Mouse (Mus musculus) liver, embryonic 13.5 days (tissue): ENCODE measurements around the gene Agpat1. TPM values are rescaled to one million over a fixed set of nuclear protein-coding genes. Genes with fewer than 3 reads are reported as not detected.

ENCODE experiments used
- ATAC-seq: fragments of 200-750 bp; cut with Nextera tagmentation; 2 replicates; pipeline ENCODE4 v1.8.0; 2017; ENCODE audit warnings: low read depth, mild to moderate bottlenecking, moderate number of reproducible peaks, moderate library complexity
- DNase-seq: peaks from one replicate; pipeline ENCODE4 v3.0.0; 2022
- H3K27ac ChIP-seq: fragments of 300-500 bp; sonication (generic); 2 replicates; pipeline ENCODE4 v1.5.1; 2015; ENCODE audit warnings: moderate library complexity, mild to moderate bottlenecking, inconsistent platforms
- H3K27me3 ChIP-seq: fragments of 300-500 bp; sonication (generic); 2 replicates; pipeline ENCODE4 v1.6.1; 2015; ENCODE audit warnings: mild to moderate bottlenecking, inconsistent platforms
- H3K36me3 ChIP-seq: fragments of 300-500 bp; sonication (generic); 2 replicates; pipeline ENCODE4 v1.6.1; 2015; ENCODE audit warnings: mild to moderate bottlenecking, inconsistent platforms
- H3K4me1 ChIP-seq: fragments of 300-500 bp; sonication (generic); replicated peaks from 2 replicates; pipeline ENCODE4 v1.6.1; 2015; ENCODE audit warnings: inconsistent platforms
- H3K4me2 ChIP-seq: fragments of 300-500 bp; sonication (generic); 2 replicates; pipeline ENCODE4 v1.6.1; 2015; ENCODE audit warnings: inconsistent platforms, mild to moderate bottlenecking, moderate library complexity
- H3K4me3 ChIP-seq: fragments of 300-500 bp; sonication (generic); replicated peaks from 2 replicates; pipeline ENCODE4 v1.5.1; 2015; ENCODE audit warnings: mild to moderate bottlenecking, inconsistent platforms
- H3K9ac ChIP-seq: fragments of 300-500 bp; sonication (generic); 2 replicates; pipeline ENCODE4 v1.6.1; 2015; ENCODE audit warnings: mild to moderate bottlenecking, inconsistent platforms
- H3K9me3 ChIP-seq: fragments of 300-500 bp; sonication (generic); replicated peaks from 2 replicates; pipeline ENCODE4 v1.6.1; 2016; ENCODE audit warnings: inconsistent platforms
- whole genome bisulfite sequencing: fragments of 180-500 bp; shearing (Covaris S2); methylation state at CpG from one replicate; pipeline ENCODE4 v1.1.7; 2015; ENCODE audit not compliant: insufficient replicate concordance; 5-methylcytosine and 5-hydroxymethylcytosine counted together
- polyA plus RNA-seq: library from polyadenylated mRNA; unstranded; fragments of >200 nt; fragmentation: Nextera tagmentation; extraction: Ambion mirVana; gene quantifications from 2 replicates; pipeline ENCODE4 v1.2.1, GENCODE M21; 2015

Agpat1 gene
- polyA plus RNA-seq, 1 experiment from 2014 or later, result 24.9 TPM

- peak overlapping the region; percentile 89 for H3K9ac ChIP-seq
- no peaks in the 10 kb centered on the region for H3K27me3 ChIP-seq
- 5% methylated on average over 26 of the region's 32 CpGs for WGBS
- peak overlapping the region; percentile 99 for H3K4me2 ChIP-seq
- H3K4me1 ChIP-seq, result peaks cover 89% of the 10 kb centered on the region
- H3K4me3 ChIP-seq, result peak overlapping the region; percentile 85
- H3K9me3 ChIP-seq, result no peaks in the 10 kb centered on the region
- H3K27ac ChIP-seq, result peak overlapping the region; percentile 92
- H3K36me3 ChIP-seq, result peaks cover 23% of the 10 kb centered on the region
- DNase-seq, result no peak
- no peak for ATAC-seq
Observed at GRCm38 (mm10) chr17:34592581-34593549, 11.2 kb upstream of the Agpat1 start.

- DNase-seq (no peak), ATAC-seq (no peak)
- Histone ChIP-seq H3K9me3 (no peaks in the 10 kb centered on the region), H3K36me3 (peaks cover 23% of the 10 kb centered on the region), H3K4me1 (peaks cover 87% of the 10 kb centered on the region), H3K4me3 (peak overlapping the region; percentile 85), H3K9ac (peak overlapping the region; percentile 89), H3K27ac (peak overlapping the region; percentile 92; the same call in 1 of the 2 replicates), H3K4me2 (peak overlapping the region; percentile 99), H3K27me3 (no peaks in the 10 kb centered on the region)
- WGBS, result 62% methylated on average over 34 of the region's 34 CpGs
Observed at GRCm38 (mm10) chr17:34593752-34594525, 10.1 kb upstream of the Agpat1 start.

GRCm38 (mm10) chr17:34596098-34596497 lies 8.0 kb upstream of the Agpat1 start:
- Histone ChIP-seq H3K36me3 (peaks cover 37% of the 10 kb centered on the region), H3K4me2 (no peak overlapping the region), H3K4me3 (no peak overlapping the region), H3K27ac (no peak overlapping the region), H3K4me1 (peaks cover 78% of the 10 kb centered on the region), H3K27me3 (no peaks in the 10 kb centered on the region), H3K9me3 (no peaks in the 10 kb centered on the region), H3K9ac (no peak overlapping the region)
- no peak for ATAC-seq
- 76% methylated on average over 8 of the region's 8 CpGs for WGBS
- no peak for DNase-seq

- WGBS, result 22% methylated on average over 6 of the region's 6 CpGs
- no peaks in the 10 kb centered on the region for H3K9me3 ChIP-seq
- peak within 1 kb of the TSS; percentile 19; the same call in 1 of the 2 replicates for H3K9ac ChIP-seq
- peaks cover 47% of the 10 kb centered on the region for H3K36me3 ChIP-seq
- peaks cover 77% of the 10 kb centered on the region for H3K4me1 ChIP-seq
- ATAC-seq (no peak), DNase-seq (no peak)
- H3K4me3 ChIP-seq, result no peak within 1 kb of the TSS
- no peak within 1 kb of the TSS for H3K27ac ChIP-seq
- H3K27me3 ChIP-seq, result no peaks in the 10 kb centered on the region
- H3K4me2 ChIP-seq, result no peak within 1 kb of the TSS
Observed at GRCm38 (mm10) chr17:34597566-34598095, 6.4 kb upstream of the Agpat1 start, which contains the start of gene Ager. TSS of gene Ager (plus strand) at chr17:34597862.

GRCm38 (mm10) chr17:34599891-34600290 lies 4.2 kb upstream of the Agpat1 start:
- Histone ChIP-seq H3K9ac (no peak overlapping the region), H3K27me3 (no peaks in the 10 kb centered on the region), H3K9me3 (no peaks in the 10 kb centered on the region), H3K27ac (no peak overlapping the region), H3K4me3 (no peak overlapping the region), H3K4me1 (peaks cover 64% of the 10 kb centered on the region), H3K4me2 (no peak overlapping the region), H3K36me3 (peaks cover 37% of the 10 kb centered on the region)
- WGBS, result 73% methylated on average over 9 of the region's 9 CpGs
- ATAC-seq (no peak), DNase-seq (no peak)

GRCm38 (mm10) chr17:34601796-34602195 lies 2.3 kb upstream of the Agpat1 start:
- Histone ChIP-seq H3K9ac (0 out of 2 replicates have a peak overlapping the region, but pooled peaks have one; percentile 86), H3K4me1 (peaks cover 65% of the 10 kb centered on the region), H3K27me3 (no peaks in the 10 kb centered on the region), H3K4me3 (peak overlapping the region; percentile 95; the same call in 1 of the 2 replicates), H3K36me3 (peaks cover 24% of the 10 kb centered on the region), H3K27ac (no peak overlapping the region), H3K4me2 (peak overlapping the region; percentile 84), H3K9me3 (no peaks in the 10 kb centered on the region)
- DNase-seq (no peak), ATAC-seq (no peak)
- 78% methylated on average over 12 of the region's 12 CpGs for WGBS

GRCm38 (mm10) chr17:34603375-34604060 lies 544 bp upstream of the Agpat1 start, which contains the start of gene Rnf5:
TSS of gene Rnf5 (minus strand) at chr17:34603690.
- Histone ChIP-seq H3K9ac (peak within 1 kb of the TSS; percentile 97), H3K4me3 (peak within 1 kb of the TSS; percentile 95), H3K27ac (peak within 1 kb of the TSS; percentile 89), H3K4me1 (peaks cover 66% of the 10 kb centered on the region), H3K9me3 (no peaks in the 10 kb centered on the region), H3K4me2 (peak within 1 kb of the TSS; percentile 93), H3K27me3 (no peaks in the 10 kb centered on the region), H3K36me3 (peaks cover 32% of the 10 kb centered on the region)
- ATAC-seq (peak; percentile 89), DNase-seq (peak; percentile 98)
- WGBS, result under 1% methylated on average over 30 of the region's 30 CpGs

GRCm38 (mm10) chr17:34604511-34605237 lies 612 bp downstream of the Agpat1 start:
- peaks cover 32% of the 10 kb centered on the region for H3K36me3 ChIP-seq
- no peaks in the 10 kb centered on the region for H3K9me3 ChIP-seq
- 13% methylated on average over 24 of the region's 24 CpGs for WGBS
- H3K4me3 ChIP-seq, result peak overlapping the region; percentile 95
- H3K4me1 ChIP-seq, result peaks cover 63% of the 10 kb centered on the region
- DNase-seq (no peak), ATAC-seq (no peak)
- H3K4me2 ChIP-seq, result peak overlapping the region; percentile 93
- H3K27ac ChIP-seq, result peak overlapping the region; percentile 89
- H3K27me3 ChIP-seq, result no peaks in the 10 kb centered on the region
- peak overlapping the region; percentile 97 for H3K9ac ChIP-seq

GRCm38 (mm10) chr17:34605609-34606008 lies 1.5 kb downstream of the Agpat1 start:
- 0% methylated on average over 29 of the region's 30 CpGs for WGBS
- peak; percentile 94 for DNase-seq
- no peaks in the 10 kb centered on the region for H3K27me3 ChIP-seq
- H3K4me1 ChIP-seq, result peaks cover 61% of the 10 kb centered on the region
- H3K36me3 ChIP-seq, result peaks cover 28% of the 10 kb centered on the region
- H3K9ac ChIP-seq, result peak overlapping the region; percentile 97
- peak overlapping the region; percentile 89 for H3K27ac ChIP-seq
- peak overlapping the region; percentile 95 for H3K4me3 ChIP-seq
- peak; percentile 41 for ATAC-seq
- no peaks in the 10 kb centered on the region for H3K9me3 ChIP-seq
- peak overlapping the region; percentile 93 for H3K4me2 ChIP-seq
